Mouse (Mus musculus) granulocyte monocyte progenitor cell, adult 5-6 weeks (primary cell): ENCODE measurements around the gene Grm1. TPM values are rescaled to one million over a fixed set of nuclear protein-coding genes. Genes with fewer than 3 reads are reported as not detected.
"Not testable (repeated sequence)": the region's sequence is repeated elsewhere in the genome, so short reads cannot be mapped to it uniquely, and the experiment has no call there.

Source experiments
- ATAC-seq: replicated peaks from 2 replicates; pipeline ENCODE4 v1.8.0; 2016; ENCODE audit warnings: mild to moderate bottlenecking, moderate TSS enrichment, inconsistent platforms; ENCODE audit not compliant: poor library complexity, severe bottlenecking
- total RNA-seq, 2 experiments: library from RNA; stranded (forward) in 1 of 2; stranded (reverse) in 1 of 2; fragments of 200-712, 200-1000 nt in 1 of 2; fragments of >200 nt in 1 of 2; fragmentation: Nextera tagmentation in 1 of 2; gene quantifications; 2 replicates each; pipeline ENCODE4 v1.2.3; 2014 to 2017

Gene Grm1
- total RNA-seq (2014; fragmentation: Nextera tagmentation) (not detected in 2 replicates), total RNA-seq (2017) (not detected in 2 replicates)

GRCm38 (mm10) chr10:11081611-11082398, at the start of gene Grm1:
Gene Grm1, minus strand, starts transcription at chr10:11082356.
- ATAC-seq = peak; percentile 46; the same call in 1 of the 2 replicates

GRCm38 (mm10) chr10:11121781-11122180, 39.6 kb upstream of the Grm1 start:
- ATAC-seq = no peak

GRCm38 (mm10) chr10:11098475-11099044, 16.4 kb upstream of the Grm1 start:
- no peak for ATAC-seq

GRCm38 (mm10) chr10:11086348-11086747, 4.2 kb upstream of the Grm1 start:
- no peak for ATAC-seq

GRCm38 (mm10) chr10:11080725-11081610, 1.2 kb downstream of the Grm1 start:
- no peak for ATAC-seq

GRCm38 (mm10) chr10:11080013-11080724, 2.0 kb downstream of the Grm1 start:
- ATAC-seq = no peak

GRCm38 (mm10) chr10:11079506-11079905, 2.6 kb downstream of the Grm1 start:
- no peak for ATAC-seq

- ATAC-seq = no peak
These were observed 17.0 kb downstream of the Grm1 start for GRCm38 (mm10) chr10:11065136-11065535.

- no peak for ATAC-seq
These were observed 20.7 kb downstream of the Grm1 start for GRCm38 (mm10) chr10:11061318-11062071.

- ATAC-seq = no peak
These were observed 32.8 kb downstream of the Grm1 start for GRCm38 (mm10) chr10:11049361-11049760.

- ATAC-seq = not testable (repeated sequence)
These were observed 36.7 kb downstream of the Grm1 start for GRCm38 (mm10) chr10:11045421-11045820.

GRCm38 (mm10) chr10:11044455-11045106, 37.6 kb downstream of the Grm1 start:
- ATAC-seq = no peak

- ATAC-seq = no peak
These were observed 42.8 kb downstream of the Grm1 start for GRCm38 (mm10) chr10:11039323-11039722.

- ATAC-seq = no peak
These were observed 49.9 kb downstream of the Grm1 start for GRCm38 (mm10) chr10:11032221-11032620.

GRCm38 (mm10) chr10:11025764-11026518, 56.2 kb downstream of the Grm1 start:
- ATAC-seq = no peak

- no peak for ATAC-seq
These were observed 63.1 kb downstream of the Grm1 start for GRCm38 (mm10) chr10:11018970-11019531.

GRCm38 (mm10) chr10:11013653-11014052, 68.5 kb downstream of the Grm1 start:
- ATAC-seq = no peak

GRCm38 (mm10) chr10:10996766-10997165, 85.4 kb downstream of the Grm1 start:
- no peak for ATAC-seq
